Mouse (Mus musculus): ENCODE data around the gene Atp6v0c. TPM values are rescaled to one million over a fixed set of nuclear protein-coding genes. Genes with fewer than 3 reads are reported as not detected.

Atp6v0c gene
- polyA plus RNA-seq, 1 experiment from 2014 or later: 528 TPM

DNA sequence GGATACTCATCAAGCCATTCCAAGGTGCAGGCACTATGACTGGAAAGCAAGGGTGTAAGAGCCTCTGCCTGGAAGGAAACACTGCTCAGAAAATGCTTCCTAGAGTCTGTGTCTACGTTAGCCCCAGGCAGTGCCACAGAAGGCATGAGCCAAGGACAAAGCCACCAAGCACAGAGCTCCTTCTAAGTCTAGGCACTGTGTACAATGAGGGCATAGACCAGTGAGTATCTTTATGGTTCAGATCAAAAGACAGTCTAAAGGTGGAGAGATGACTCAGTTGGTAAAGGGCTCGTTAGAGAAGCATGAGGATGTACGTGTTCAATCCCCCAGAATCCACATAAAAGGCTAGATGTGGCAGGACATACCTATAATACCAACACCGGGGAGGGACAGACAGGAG, 31.6 kb upstream of the Atp6v0c start:
- 0 out of 2 replicates have a peak, but pooled peaks cover 3% of the 10 kb centered on the region for H3K27me3 ChIP-seq (ENCODE audit: control insufficient read depth, insufficient read depth, low read length)
- H3K36me3 ChIP-seq (ENCODE audit: control insufficient read depth, insufficient read depth, low read length): no peaks in the 10 kb centered on the region
- WGBS: 69% methylated on average over 4 of the region's 4 CpGs
- H3K9me3 ChIP-seq (ENCODE audit: control insufficient read depth, low read length): no peaks in the 10 kb centered on the region
- no peak overlapping the region for H3K4me3 ChIP-seq (ENCODE audit: low read length)
- peaks cover 18% of the 10 kb centered on the region for H3K4me1 ChIP-seq (ENCODE audit: control insufficient read depth, insufficient read depth, low read length)
- H3K4me2 ChIP-seq (replicated peaks; ENCODE audit: low read depth, low read length): no peak overlapping the region
- no peak for ATAC-seq (ENCODE audit: low FRiP score, low TSS enrichment)
- no peak overlapping the region for H3K9ac ChIP-seq (ENCODE audit: low read depth, low read length)
- H3K27ac ChIP-seq (ENCODE audit: low read depth, low read length): no peak overlapping the region

DNA sequence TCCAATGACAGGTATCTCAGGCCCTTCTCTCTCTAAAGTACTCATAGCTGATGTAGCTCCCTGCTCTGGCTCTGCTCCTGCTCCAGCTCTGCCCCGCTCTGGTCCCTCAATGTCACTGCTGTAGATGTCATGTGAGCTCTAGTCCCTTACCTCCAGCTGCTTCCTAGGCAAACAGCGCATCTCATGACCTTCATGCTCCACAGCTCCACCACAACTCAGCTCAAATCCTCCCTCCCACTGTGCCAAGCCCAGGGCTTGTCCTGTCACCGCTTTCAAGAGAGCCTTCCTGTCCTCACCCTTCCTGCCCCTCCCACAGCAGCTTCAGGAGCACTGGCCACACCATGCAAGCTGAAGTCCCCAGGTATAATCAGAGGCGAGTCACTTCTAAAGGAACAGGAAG, 30.2 kb upstream of the Atp6v0c start:
- 52% methylated on average over 4 of the region's 4 CpGs for WGBS
- H3K9me3 ChIP-seq (ENCODE audit: control insufficient read depth, low read length): no peaks in the 10 kb centered on the region
- H3K4me2 ChIP-seq (replicated peaks; ENCODE audit: low read depth, low read length): no peak overlapping the region
- no peak overlapping the region for H3K27ac ChIP-seq (ENCODE audit: low read depth, low read length)
- no peak for ATAC-seq (ENCODE audit: low FRiP score, low TSS enrichment)
- no peak overlapping the region for H3K9ac ChIP-seq (ENCODE audit: low read depth, low read length)
- H3K4me3 ChIP-seq (ENCODE audit: low read length): no peak overlapping the region
- no peaks in the 10 kb centered on the region for H3K36me3 ChIP-seq (ENCODE audit: control insufficient read depth, insufficient read depth, low read length)
- peaks cover 10% of the 10 kb centered on the region; the same call in 1 of the 2 replicates for H3K4me1 ChIP-seq (ENCODE audit: control insufficient read depth, insufficient read depth, low read length)
- no peaks in the 10 kb centered on the region for H3K27me3 ChIP-seq (ENCODE audit: control insufficient read depth, insufficient read depth, low read length)

DNA sequence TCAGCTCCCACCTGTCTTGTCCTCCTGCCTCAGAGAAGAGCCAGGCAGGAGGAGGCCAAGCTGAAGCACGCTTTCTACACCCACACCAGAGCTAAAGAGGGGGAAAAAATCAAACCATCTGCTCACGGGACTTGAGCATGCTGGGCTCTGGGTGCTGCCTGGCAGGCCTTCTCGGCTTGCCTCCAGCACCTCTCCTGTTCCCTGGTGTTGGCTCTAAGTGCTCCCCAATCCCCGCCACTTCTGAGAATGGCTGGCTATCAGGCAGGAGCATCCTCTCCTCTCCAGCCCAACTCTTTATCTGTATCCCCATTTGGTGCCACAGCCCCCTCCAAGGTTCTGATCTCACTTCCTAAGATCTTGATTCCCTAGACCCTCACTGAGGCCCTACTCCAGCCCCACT, 29.8 kb upstream of the Atp6v0c start:
- no peak overlapping the region for H3K4me2 ChIP-seq (replicated peaks; ENCODE audit: low read depth, low read length)
- no peak overlapping the region for H3K9ac ChIP-seq (ENCODE audit: low read depth, low read length)
- ATAC-seq (ENCODE audit: low FRiP score, low TSS enrichment): no peak
- WGBS: 78% methylated on average over 4 of the region's 4 CpGs
- H3K9me3 ChIP-seq (ENCODE audit: control insufficient read depth, low read length): no peaks in the 10 kb centered on the region
- no peak overlapping the region for H3K27ac ChIP-seq (ENCODE audit: low read depth, low read length)
- no peak overlapping the region for H3K4me3 ChIP-seq (ENCODE audit: low read length)
- H3K36me3 ChIP-seq (ENCODE audit: control insufficient read depth, insufficient read depth, low read length): no peaks in the 10 kb centered on the region
- no peaks in the 10 kb centered on the region for H3K27me3 ChIP-seq (ENCODE audit: control insufficient read depth, insufficient read depth, low read length)
- 0 out of 2 replicates have a peak, but pooled peaks cover 5% of the 10 kb centered on the region for H3K4me1 ChIP-seq (ENCODE audit: control insufficient read depth, insufficient read depth, low read length)

DNA sequence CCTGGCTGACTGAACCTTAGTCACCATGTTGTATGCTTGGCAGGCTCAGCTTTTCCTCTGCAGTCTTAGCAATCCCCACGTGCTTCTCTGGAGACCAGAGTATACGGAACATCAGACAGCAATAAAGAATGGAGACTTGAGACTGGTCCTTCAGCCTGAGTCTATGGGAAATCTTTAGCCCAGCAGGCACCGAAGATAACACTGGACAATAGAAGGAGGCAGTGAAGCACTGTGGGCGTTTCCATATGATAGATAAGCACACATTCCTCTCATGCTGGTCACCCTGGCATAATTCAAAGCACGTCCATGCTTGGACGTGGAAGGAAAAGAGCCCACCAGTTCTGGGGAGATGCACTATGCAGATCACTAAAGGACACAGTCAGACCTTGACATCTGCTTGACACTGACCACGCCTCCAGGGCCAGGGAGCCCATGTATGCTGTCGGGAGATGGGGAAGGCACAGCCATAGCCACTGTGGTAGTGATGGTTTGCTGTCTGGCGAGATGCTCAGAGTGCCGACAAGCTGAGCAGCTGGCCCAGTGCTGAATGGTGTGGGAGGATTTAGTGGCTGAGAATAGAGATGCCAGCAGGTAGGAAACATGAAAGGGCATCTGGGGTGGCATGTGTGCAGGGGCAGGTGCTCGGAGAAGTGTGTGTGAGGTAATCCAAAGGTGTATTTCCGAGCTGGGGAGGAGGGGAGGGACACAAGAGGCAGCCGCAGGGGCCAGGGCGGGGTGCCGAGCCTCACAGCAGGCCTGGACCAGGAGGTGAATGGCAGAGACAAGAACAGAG, 27.7 kb upstream of the Atp6v0c start:
- H3K27me3 ChIP-seq (ENCODE audit: control insufficient read depth, insufficient read depth, low read length): no peaks in the 10 kb centered on the region
- WGBS: 66% methylated on average over 14 of the region's 15 CpGs
- H3K4me3 ChIP-seq (ENCODE audit: low read length): no peak overlapping the region
- no peak overlapping the region for H3K4me2 ChIP-seq (replicated peaks; ENCODE audit: low read depth, low read length)
- no peaks in the 10 kb centered on the region for H3K36me3 ChIP-seq (ENCODE audit: control insufficient read depth, insufficient read depth, low read length)
- H3K9me3 ChIP-seq (ENCODE audit: control insufficient read depth, low read length): no peaks in the 10 kb centered on the region
- no peak overlapping the region for H3K9ac ChIP-seq (ENCODE audit: low read depth, low read length)
- no peak overlapping the region for H3K27ac ChIP-seq (ENCODE audit: low read depth, low read length)
- no peak for ATAC-seq (ENCODE audit: low FRiP score, low TSS enrichment)
- H3K4me1 ChIP-seq (ENCODE audit: control insufficient read depth, insufficient read depth, low read length): no peaks in the 10 kb centered on the region

DNA sequence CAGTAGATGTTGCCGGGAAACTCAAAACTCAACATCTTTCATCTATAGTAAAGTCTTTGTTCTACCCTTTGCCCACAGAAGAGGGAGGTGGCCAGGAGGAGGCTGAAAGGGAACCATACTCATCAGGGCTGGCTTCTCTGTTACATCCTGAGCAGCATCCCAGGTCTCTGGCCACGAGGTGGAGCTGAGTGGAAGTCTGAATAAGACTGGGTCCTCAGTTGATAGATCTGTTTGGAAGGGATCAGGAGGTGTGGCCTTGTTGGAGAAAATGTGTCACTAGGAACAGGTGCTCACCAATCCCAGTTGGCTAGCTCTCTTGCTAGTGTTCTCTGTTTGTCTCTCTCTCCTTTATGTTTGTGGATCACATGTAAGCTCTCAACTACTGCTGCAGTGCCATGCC, 25.8 kb upstream of the Atp6v0c start:
- H3K36me3 ChIP-seq (ENCODE audit: control insufficient read depth, insufficient read depth, low read length): no peaks in the 10 kb centered on the region
- no peak for ATAC-seq (ENCODE audit: low FRiP score, low TSS enrichment)
- no peak overlapping the region for H3K4me2 ChIP-seq (replicated peaks; ENCODE audit: low read depth, low read length)
- H3K27me3 ChIP-seq (ENCODE audit: control insufficient read depth, insufficient read depth, low read length): no peaks in the 10 kb centered on the region
- H3K9me3 ChIP-seq (ENCODE audit: control insufficient read depth, low read length): no peaks in the 10 kb centered on the region
- H3K4me3 ChIP-seq (ENCODE audit: low read length): no peak overlapping the region
- no peak overlapping the region for H3K27ac ChIP-seq (ENCODE audit: low read depth, low read length)
- H3K9ac ChIP-seq (ENCODE audit: low read depth, low read length): no peak overlapping the region
- 69% methylated on average over 2 of the region's 2 CpGs for WGBS
- H3K4me1 ChIP-seq (ENCODE audit: control insufficient read depth, insufficient read depth, low read length): no peaks in the 10 kb centered on the region

DNA sequence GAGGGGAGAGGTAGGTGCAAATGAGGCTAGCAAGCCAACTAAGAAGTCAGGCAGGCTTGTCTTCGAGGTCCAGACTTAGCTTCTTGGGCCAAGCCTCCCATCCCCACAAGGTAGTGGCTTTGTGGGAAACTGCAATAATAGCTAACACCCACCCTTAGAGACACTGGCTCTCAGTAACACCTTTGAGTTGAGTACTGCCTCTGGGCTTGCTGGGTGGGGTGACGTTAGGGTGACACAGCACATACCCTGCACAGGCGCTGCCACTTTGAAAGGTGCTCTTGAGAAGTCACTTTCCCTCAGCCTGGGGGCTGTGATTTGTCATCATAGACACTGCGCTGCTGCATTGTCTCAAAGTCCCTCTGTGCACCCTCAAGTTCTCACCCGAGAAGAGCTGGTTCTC, 24.3 kb upstream of the Atp6v0c start:
- no peaks in the 10 kb centered on the region for H3K9me3 ChIP-seq (ENCODE audit: control insufficient read depth, low read length)
- no peak overlapping the region for H3K4me3 ChIP-seq (ENCODE audit: low read length)
- no peak for ATAC-seq (ENCODE audit: low FRiP score, low TSS enrichment)
- H3K9ac ChIP-seq (ENCODE audit: low read depth, low read length): no peak overlapping the region
- H3K27me3 ChIP-seq (ENCODE audit: control insufficient read depth, insufficient read depth, low read length): no peaks in the 10 kb centered on the region
- H3K27ac ChIP-seq (ENCODE audit: low read depth, low read length): no peak overlapping the region
- H3K4me1 ChIP-seq (ENCODE audit: control insufficient read depth, insufficient read depth, low read length): no peaks in the 10 kb centered on the region
- no peaks in the 10 kb centered on the region for H3K36me3 ChIP-seq (ENCODE audit: control insufficient read depth, insufficient read depth, low read length)
- WGBS: 83% methylated on average over 5 of the region's 5 CpGs
- H3K4me2 ChIP-seq (replicated peaks; ENCODE audit: low read depth, low read length): no peak overlapping the region

DNA sequence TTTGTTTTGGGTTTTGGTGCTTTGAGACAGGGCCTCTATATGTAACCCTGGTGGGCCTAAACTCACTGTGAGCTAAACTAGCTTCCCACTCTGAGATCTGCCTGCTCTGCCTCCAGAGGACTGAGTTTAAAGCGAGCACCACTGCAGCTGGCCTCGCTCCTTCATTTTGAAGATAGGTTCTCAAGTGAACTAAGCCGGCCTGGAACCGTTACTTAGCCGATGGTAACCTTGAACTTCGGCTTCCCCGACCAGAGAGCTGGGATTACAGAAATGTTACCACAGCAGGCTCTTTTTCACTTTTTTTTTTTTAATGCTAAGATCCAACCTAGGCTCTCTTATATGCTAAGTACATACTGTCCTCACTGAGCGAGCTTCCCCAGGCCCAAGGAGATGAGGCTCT, 23.8 kb upstream of the Atp6v0c start:
- Histone ChIP-seq H3K9me3 (ENCODE audit: control insufficient read depth, low read length) (no peaks in the 10 kb centered on the region), H3K36me3 (ENCODE audit: control insufficient read depth, insufficient read depth, low read length) (no peaks in the 10 kb centered on the region; the same call in 1 of the 2 replicates), H3K9ac (ENCODE audit: low read depth, low read length) (no peak overlapping the region), H3K27me3 (ENCODE audit: control insufficient read depth, insufficient read depth, low read length) (no peaks in the 10 kb centered on the region), H3K4me3 (ENCODE audit: low read length) (no peak overlapping the region), H3K4me1 (ENCODE audit: control insufficient read depth, insufficient read depth, low read length) (no peaks in the 10 kb centered on the region), H3K27ac (ENCODE audit: low read depth, low read length) (no peak overlapping the region), H3K4me2 (replicated peaks; ENCODE audit: low read depth, low read length) (no peak overlapping the region)
- 83% methylated on average over 8 of the region's 8 CpGs for WGBS
- ATAC-seq (ENCODE audit: low FRiP score, low TSS enrichment): no peak

DNA sequence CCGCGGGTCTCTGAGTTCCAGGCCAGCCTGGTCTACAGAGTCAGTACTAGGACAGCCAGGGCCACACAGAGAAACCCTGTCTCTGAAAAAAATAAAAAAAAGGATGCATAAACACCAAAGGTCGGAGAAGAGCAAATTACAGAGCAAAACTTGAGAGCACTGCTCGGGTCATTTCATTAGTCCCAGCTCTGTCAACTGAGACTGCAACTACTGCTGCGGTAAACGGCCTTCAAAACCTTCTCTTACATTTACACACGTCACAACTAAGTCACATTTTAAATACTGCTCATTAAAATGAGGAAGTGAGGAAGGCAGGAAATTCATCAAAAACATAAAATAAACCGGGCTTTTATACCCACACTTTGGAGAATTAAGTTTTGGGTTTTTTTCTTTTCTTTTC, 23.3 kb upstream of the Atp6v0c start:
- Histone ChIP-seq H3K4me3 (ENCODE audit: low read length) (no peak overlapping the region), H3K4me1 (ENCODE audit: control insufficient read depth, insufficient read depth, low read length) (no peaks in the 10 kb centered on the region), H3K36me3 (ENCODE audit: control insufficient read depth, insufficient read depth, low read length) (no peaks in the 10 kb centered on the region; the same call in 1 of the 2 replicates), H3K9ac (ENCODE audit: low read depth, low read length) (no peak overlapping the region), H3K9me3 (ENCODE audit: control insufficient read depth, low read length) (no peaks in the 10 kb centered on the region), H3K27ac (ENCODE audit: low read depth, low read length) (no peak overlapping the region), H3K27me3 (ENCODE audit: control insufficient read depth, insufficient read depth, low read length) (no peaks in the 10 kb centered on the region), H3K4me2 (replicated peaks; ENCODE audit: low read depth, low read length) (no peak overlapping the region)
- no peak for ATAC-seq (ENCODE audit: low FRiP score, low TSS enrichment)
- 60% methylated on average over 8 of the region's 8 CpGs for WGBS

DNA sequence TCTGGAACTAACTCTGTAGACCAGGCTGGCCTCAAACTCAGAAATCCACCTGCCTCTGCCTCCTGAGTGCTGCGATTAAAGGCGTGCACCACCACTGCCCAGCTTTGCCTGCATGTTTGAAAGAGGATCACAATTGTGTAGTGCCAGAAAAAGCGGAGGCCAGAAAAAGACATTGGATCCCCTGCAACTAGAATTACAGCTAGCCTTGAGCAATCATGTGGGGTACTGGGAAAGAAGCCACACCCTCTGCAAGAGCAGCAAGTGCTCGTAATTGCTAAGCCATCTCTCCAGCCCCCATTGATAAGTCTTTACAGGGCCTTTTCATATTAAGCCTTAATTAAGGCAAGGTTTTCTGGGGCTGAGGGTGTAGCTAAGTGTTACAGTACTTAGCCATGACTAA, 22.0 kb upstream of the Atp6v0c start:
- no peak overlapping the region for H3K4me3 ChIP-seq (ENCODE audit: low read length)
- no peaks in the 10 kb centered on the region for H3K9me3 ChIP-seq (ENCODE audit: control insufficient read depth, low read length)
- no peaks in the 10 kb centered on the region; the same call in 1 of the 2 replicates for H3K36me3 ChIP-seq (ENCODE audit: control insufficient read depth, insufficient read depth, low read length)
- WGBS: 68% methylated on average over 4 of the region's 4 CpGs
- H3K4me2 ChIP-seq (replicated peaks; ENCODE audit: low read depth, low read length): no peak overlapping the region
- no peaks in the 10 kb centered on the region for H3K4me1 ChIP-seq (ENCODE audit: control insufficient read depth, insufficient read depth, low read length)
- H3K27me3 ChIP-seq (ENCODE audit: control insufficient read depth, insufficient read depth, low read length): no peaks in the 10 kb centered on the region
- H3K9ac ChIP-seq (ENCODE audit: low read depth, low read length): no peak overlapping the region
- ATAC-seq (ENCODE audit: low FRiP score, low TSS enrichment): no peak
- no peak overlapping the region for H3K27ac ChIP-seq (ENCODE audit: low read depth, low read length)
